Mouse (Mus musculus) testis, adult 2 months (tissue): ENCODE data around the gene Tgfbi. TPM values are rescaled to one million over a fixed set of nuclear protein-coding genes. Genes with fewer than 3 reads are reported as not detected.

Experiments used
- H3K27ac ChIP-seq: fragments of 200-500 bp; 2 replicates; pipeline ENCODE4 v1.5.1; 2012; ENCODE audit warnings: low read depth, low read length; ENCODE audit not compliant: control insufficient read depth, insufficient read depth
- H3K27me3 ChIP-seq: fragments of 200-500 bp; 2 replicates; pipeline ENCODE4 v1.6.1; 2012; ENCODE audit warnings: mild to moderate bottlenecking, low read length, moderate library complexity; ENCODE audit not compliant: control insufficient read depth, insufficient read depth
- H3K36me3 ChIP-seq: fragments of 200-500 bp; 2 replicates; pipeline ENCODE4 v1.6.1; 2012; ENCODE audit warnings: mild to moderate bottlenecking, low read length; ENCODE audit not compliant: control insufficient read depth, insufficient read depth
- H3K4me1 ChIP-seq: fragments of 200-500 bp; 2 replicates; pipeline ENCODE4 v1.6.1; 2012; ENCODE audit warnings: low read length; ENCODE audit not compliant: control insufficient read depth, insufficient read depth
- H3K4me3 ChIP-seq: fragments of 200-500 bp; 2 replicates; pipeline ENCODE4 v1.5.1; 2012; ENCODE audit warnings: low read depth, mild to moderate bottlenecking, low read length, moderate library complexity, mixed read lengths; ENCODE audit not compliant: control insufficient read depth
- CTCF ChIP-seq: fragments of 200-500 bp; IDR thresholded peaks from 2 replicates; pipeline ENCODE4 v1.5.1; 2012; ENCODE audit warnings: low read depth, mild to moderate bottlenecking, inconsistent platforms, low read length, moderate library complexity; ENCODE audit not compliant: control insufficient read depth, insufficient read depth, insufficient replicate concordance
- POLR2A ChIP-seq: fragments of 200-500 bp; IDR thresholded peaks from 2 replicates; pipeline ENCODE4 v1.6.1; 2012; ENCODE audit warnings: low read depth, mild to moderate bottlenecking, inconsistent platforms, low read length, moderate library complexity; ENCODE audit not compliant: control insufficient read depth
- polyA plus RNA-seq: library from polyadenylated mRNA; depleted of rRNA; stranded (reverse); fragments of >200 nt; gene quantifications from 2 replicates; pipeline ENCODE4 v1.2.3, GENCODE M21; 2012

The Tgfbi gene
- polyA plus RNA-seq, 1 experiment, result 10.4 TPM

GRCm38 (mm10) chr13:56575701-56576321 lies 33.5 kb upstream of the Tgfbi start:
- Histone ChIP-seq H3K4me1 (no peaks in the 10 kb centered on the region), H3K27me3 (no peaks in the 10 kb centered on the region), H3K27ac (no peak overlapping the region; the same call in 1 of the 2 replicates), H3K4me3 (no peak overlapping the region), H3K36me3 (no peaks in the 10 kb centered on the region)
- TF ChIP-seq CTCF (peak; percentile 95), POLR2A (no peak)

- H3K27ac ChIP-seq, result no peak overlapping the region
- TF ChIP-seq POLR2A, result no peak
- no peak; the same call in 1 of the 2 replicates for TF ChIP-seq CTCF
- H3K27me3 ChIP-seq, result no peaks in the 10 kb centered on the region
- no peaks in the 10 kb centered on the region for H3K36me3 ChIP-seq
- no peak overlapping the region for H3K4me3 ChIP-seq
- H3K4me1 ChIP-seq, result no peaks in the 10 kb centered on the region
Observed at GRCm38 (mm10) chr13:56578097-56578496, 31.2 kb upstream of the Tgfbi start.

GRCm38 (mm10) chr13:56580450-56580849 lies 28.9 kb upstream of the Tgfbi start:
- Histone ChIP-seq H3K4me1 (no peaks in the 10 kb centered on the region), H3K27me3 (no peaks in the 10 kb centered on the region), H3K4me3 (no peak overlapping the region), H3K27ac (no peak overlapping the region), H3K36me3 (no peaks in the 10 kb centered on the region)
- TF ChIP-seq CTCF (no peak), POLR2A (no peak)

DNA sequence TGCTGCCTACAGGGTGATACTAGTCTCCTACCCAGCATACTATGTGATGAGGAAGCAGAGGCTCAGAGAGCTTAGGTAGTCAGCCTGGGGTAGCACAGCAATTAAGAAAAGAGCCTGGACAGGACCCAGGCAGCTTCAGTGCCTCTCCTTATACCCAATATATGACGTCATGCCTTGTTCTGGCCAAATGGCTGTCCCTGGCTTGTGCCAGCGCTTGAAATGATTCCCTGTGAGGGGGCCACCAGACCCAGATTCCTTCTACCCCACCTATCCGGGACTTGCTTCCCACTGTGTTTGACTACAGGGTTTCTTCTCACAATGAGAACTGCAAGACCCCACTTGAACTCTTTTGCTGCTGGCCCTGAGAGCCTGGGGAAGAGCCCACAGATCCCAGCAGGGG lies 27.8 kb upstream of the Tgfbi start:
- H3K36me3 ChIP-seq, result no peaks in the 10 kb centered on the region
- no peak for TF ChIP-seq CTCF
- no peak for TF ChIP-seq POLR2A
- H3K4me3 ChIP-seq, result no peak overlapping the region
- H3K4me1 ChIP-seq, result no peaks in the 10 kb centered on the region
- no peaks in the 10 kb centered on the region for H3K27me3 ChIP-seq
- no peak overlapping the region for H3K27ac ChIP-seq

- Histone ChIP-seq H3K27ac (no peak overlapping the region; the same call in 1 of the 2 replicates), H3K4me1 (no peaks in the 10 kb centered on the region), H3K4me3 (no peak overlapping the region), H3K36me3 (no peaks in the 10 kb centered on the region), H3K27me3 (no peaks in the 10 kb centered on the region)
- no peak for TF ChIP-seq POLR2A
- TF ChIP-seq CTCF, result no peak
Observed at GRCm38 (mm10) chr13:56581961-56582434, 27.3 kb upstream of the Tgfbi start.

GRCm38 (mm10) chr13:56582720-56583119 lies 26.6 kb upstream of the Tgfbi start:
- Histone ChIP-seq H3K27me3 (no peaks in the 10 kb centered on the region), H3K36me3 (no peaks in the 10 kb centered on the region), H3K27ac (no peak overlapping the region), H3K4me1 (no peaks in the 10 kb centered on the region), H3K4me3 (no peak overlapping the region)
- no peak for TF ChIP-seq POLR2A
- no peak for TF ChIP-seq CTCF

GRCm38 (mm10) chr13:56586046-56586445 lies 23.3 kb upstream of the Tgfbi start:
- H3K27me3 ChIP-seq, result no peaks in the 10 kb centered on the region
- no peaks in the 10 kb centered on the region for H3K36me3 ChIP-seq
- no peak overlapping the region for H3K4me3 ChIP-seq
- no peak for TF ChIP-seq POLR2A
- TF ChIP-seq CTCF, result no peak
- no peaks in the 10 kb centered on the region; the same call in 1 of the 2 replicates for H3K4me1 ChIP-seq
- H3K27ac ChIP-seq, result no peak overlapping the region

- Histone ChIP-seq H3K4me1 (peaks cover 2% of the 10 kb centered on the region; the same call in 1 of the 2 replicates), H3K27ac (no peak overlapping the region), H3K4me3 (no peak overlapping the region)
Observed at GRCm38 (mm10) chr13:56588454-56589117, 20.7 kb upstream of the Tgfbi start.

More at GRCm38 (mm10) chr13:56588454-56589117, 20.7 kb upstream of the Tgfbi start:
- no peak for TF ChIP-seq POLR2A
- TF ChIP-seq CTCF, result no peak
- Histone ChIP-seq H3K36me3 (no peaks in the 10 kb centered on the region), H3K27me3 (no peaks in the 10 kb centered on the region)
